In the genomic region with DNA sequence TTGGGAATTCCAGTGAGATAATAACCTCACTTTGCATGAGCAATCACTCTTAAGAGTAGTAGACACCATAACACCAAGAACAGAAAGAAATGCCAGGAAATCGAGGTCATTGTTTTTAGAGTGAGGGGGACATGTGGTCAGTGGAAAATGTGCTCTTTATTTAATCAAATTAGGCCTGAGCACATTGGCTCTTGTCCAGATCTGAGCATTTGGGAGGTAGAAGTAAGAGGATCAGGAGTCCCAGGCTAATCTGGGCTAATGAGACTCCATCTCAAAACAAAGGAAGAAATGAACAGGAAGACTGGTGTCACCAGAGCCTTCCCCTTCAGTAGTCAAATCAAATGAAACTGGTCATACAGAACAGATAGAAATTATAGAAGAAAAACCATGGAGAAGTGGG, we compare ENCODE assay signal across 21 mouse cellular contexts. TPM values are rescaled to one million over a fixed set of nuclear protein-coding genes. Genes with fewer than 3 reads are reported as not detected.
"Had no signal": no experiment of that assay in that cellular context is flagged by ENCODE, and none has a peak within 500 bp of the region (broad histone marks: within the 10 kb centered on the region; RNA-seq: fewer than 3 reads in every experiment).

No protein-coding gene starts in this region.

- H3K9ac ChIP-seq: liver, embryonic 13.5 days; liver, embryonic 15.5 days; liver, postnatal 0 days; midbrain, embryonic 13.5 days; midbrain, embryonic 15.5 days; neural tube, embryonic 12.5 days had no signal

- H3K4me3 ChIP-seq: liver, embryonic 13.5 days; liver, embryonic 15.5 days; megakaryocyte, embryonic 14.5 days; midbrain, embryonic 13.5 days; midbrain, embryonic 15.5 days; neural tube, embryonic 12.5 days had no signal

- DNase-seq: liver, embryonic 13.5 days; liver, postnatal 0 days; lung, adult 2 months; lung, postnatal 10 days; right cerebral cortex, adult 18-20 months; right cerebral cortex, postnatal 25 days; right cerebral cortex, postnatal 4 days; spleen, adult 18-20 months; thymus, adult 2 months; thymus, postnatal 25 days; thymus, postnatal 4 days had no signal

- H3K9me3 ChIP-seq: liver, embryonic 13.5 days; liver, embryonic 15.5 days; megakaryocyte, embryonic 14.5 days; midbrain, embryonic 13.5 days; midbrain, embryonic 15.5 days; neural tube, embryonic 12.5 days had no signal

- H3K27ac ChIP-seq: liver, embryonic 13.5 days; liver, embryonic 15.5 days; macrophage; midbrain, embryonic 13.5 days; midbrain, embryonic 15.5 days; neural tube, embryonic 12.5 days had no signal

- H3K4me2 ChIP-seq: liver, embryonic 13.5 days; liver, embryonic 15.5 days; midbrain, embryonic 11.5 days; midbrain, embryonic 13.5 days; midbrain, embryonic 15.5 days; neural tube, embryonic 12.5 days had no signal

- H3K36me3 ChIP-seq: liver, embryonic 13.5 days; liver, embryonic 15.5 days; midbrain, embryonic 13.5 days; midbrain, embryonic 15.5 days; neural tube, embryonic 12.5 days had no signal

- H3K27me3 ChIP-seq: liver, embryonic 13.5 days; liver, embryonic 15.5 days; midbrain, embryonic 13.5 days; midbrain, embryonic 15.5 days; neural tube, embryonic 12.5 days had no signal

- ATAC-seq: liver, postnatal 0 days; midbrain, embryonic 13.5 days; midbrain, embryonic 15.5 days had no signal

- H3K4me1 ChIP-seq: liver, embryonic 13.5 days; liver, embryonic 15.5 days; midbrain, embryonic 13.5 days; midbrain, embryonic 15.5 days; neural tube, embryonic 12.5 days had no signal

RNA-seq across cellular contexts. Expression of gene Srpx2, which starts 31.3 kb away (rescaled TPM):
- total RNA-seq: megakaryocyte progenitor cell, adult 5-6 weeks; monocyte, adult 5-6 weeks; neutrophil, adult 5-6 weeks had no signal
- polyA plus RNA-seq: macrophage had no signal

RNA-seq across cellular contexts. Expression of gene Tspan6, which starts 41.3 kb away (rescaled TPM):
- total RNA-seq: monocyte, adult 5-6 weeks had no signal
- polyA plus RNA-seq: macrophage had no signal
